Mouse (Mus musculus) forebrain, embryonic 14.5 days (tissue): ENCODE results near the gene Rap1b. TPM values are rescaled to one million over a fixed set of nuclear protein-coding genes. Genes with fewer than 3 reads are reported as not detected.
"Not testable (repeated sequence)": the region's sequence is repeated elsewhere in the genome, so short reads cannot be mapped to it uniquely, and the experiment has no call there.

Experiments used
- ATAC-seq: fragments of 200-750 bp; cut with Nextera tagmentation; 2 replicates; pipeline ENCODE4 v1.8.0; 2017; ENCODE audit warnings: mild to moderate bottlenecking, moderate library complexity
- DNase-seq: peaks from one replicate; pipeline ENCODE4 v3.0.0-alpha.2; 2015; ENCODE audit warnings: low spot score
- H3K27ac ChIP-seq: fragments of 300-500 bp; sonication (generic); 2 replicates; pipeline ENCODE4 v1.5.1; 2014; ENCODE audit warnings: low read depth, mild to moderate bottlenecking, control low read depth, low read length, moderate library complexity
- H3K27me3 ChIP-seq: fragments of 300-500 bp; sonication (generic); replicated peaks from 2 replicates; pipeline ENCODE4 v1.6.1; 2014; ENCODE audit warnings: low read length, control low read depth, mixed read lengths; ENCODE audit not compliant: control insufficient read depth, insufficient read depth
- H3K36me3 ChIP-seq: fragments of 300-500 bp; sonication (generic); 2 replicates; pipeline ENCODE4 v1.6.1; 2014; ENCODE audit warnings: low read length, control low read depth; ENCODE audit not compliant: control insufficient read depth, insufficient read depth
- H3K4me1 ChIP-seq: fragments of 300-500 bp; sonication (generic); 2 replicates; pipeline ENCODE4 v1.6.1; 2014; ENCODE audit warnings: antibody characterized with exemption, low read length, control low read depth; ENCODE audit not compliant: control insufficient read depth, insufficient read depth
- H3K4me2 ChIP-seq: fragments of 300-500 bp; sonication (generic); 2 replicates; pipeline ENCODE4 v1.6.1; 2014; ENCODE audit warnings: mild to moderate bottlenecking, control low read depth, low read length
- H3K4me3 ChIP-seq: fragments of 300-500 bp; sonication (generic); 2 replicates; pipeline ENCODE4 v1.5.1; 2014; ENCODE audit warnings: low read depth, low read length, control low read depth
- H3K9ac ChIP-seq: fragments of 300-500 bp; sonication (generic); 2 replicates; pipeline ENCODE4 v1.6.1; 2014; ENCODE audit warnings: mild to moderate bottlenecking, low read length, control low read depth, moderate library complexity
- H3K9me3 ChIP-seq: fragments of 300-500 bp; sonication (generic); replicated peaks from 2 replicates; pipeline ENCODE4 v1.6.1; 2016; ENCODE audit warnings: low read length, control low read depth, mixed read lengths; ENCODE audit not compliant: control insufficient read depth
- WGBS: fragments of 180-500 bp; shearing (Covaris S2); extraction: QIAGEN DNeasy Blood & Tissue Kit; methylation state at CpG from one replicate; pipeline ENCODE4 v1.1.7; 2014; 5-methylcytosine and 5-hydroxymethylcytosine counted together
- polyA plus RNA-seq: library from polyadenylated mRNA; unstranded; fragments of >200 nt; fragmentation: Nextera tagmentation; extraction: Ambion mirVana; gene quantifications from 2 replicates; pipeline ENCODE4 v1.2.1, GENCODE M21; 2014

The Rap1b gene
- polyA plus RNA-seq, result 138 and 160 TPM in 2 replicates

GRCm38 (mm10) chr10:117845597-117846259 is at the start of gene Rap1b:
Gene Rap1b (minus strand): TSS chr10:117846035.
- peak within 1 kb of the TSS; percentile 69 for H3K4me2 ChIP-seq
- ATAC-seq (peak; percentile 96), DNase-seq (peak; percentile 97)
- H3K9me3 ChIP-seq, result no peaks in the 10 kb centered on the region
- WGBS, result under 1% methylated on average over 80 of the region's 112 CpGs
- peaks cover 19% of the 10 kb centered on the region for H3K4me1 ChIP-seq
- H3K36me3 ChIP-seq, result no peaks in the 10 kb centered on the region
- H3K4me3 ChIP-seq, result peak within 1 kb of the TSS; percentile 89
- peak within 1 kb of the TSS; percentile 95 for H3K27ac ChIP-seq
- H3K27me3 ChIP-seq, result no peaks in the 10 kb centered on the region
- peak within 1 kb of the TSS; percentile 87 for H3K9ac ChIP-seq

- Histone ChIP-seq H3K4me3 (no peak overlapping the region), H3K27me3 (no peaks in the 10 kb centered on the region), H3K9ac (no peak overlapping the region), H3K27ac (no peak overlapping the region), H3K4me2 (no peak overlapping the region), H3K36me3 (no peaks in the 10 kb centered on the region), H3K4me1 (no peaks in the 10 kb centered on the region), H3K9me3 (no peaks in the 10 kb centered on the region)
- WGBS, result 83% methylated on average over 4 of the region's 4 CpGs
- DNase-seq, result no peak
- no peak for ATAC-seq
Measured at GRCm38 (mm10) chr10:117895186-117895585, 49.4 kb upstream of the Rap1b start.

GRCm38 (mm10) chr10:117894114-117895035 is 48.5 kb upstream of the Rap1b start:
- Histone ChIP-seq H3K4me1 (no peaks in the 10 kb centered on the region), H3K4me2 (no peak overlapping the region), H3K9ac (no peak overlapping the region), H3K36me3 (no peaks in the 10 kb centered on the region), H3K27me3 (no peaks in the 10 kb centered on the region), H3K9me3 (no peaks in the 10 kb centered on the region), H3K27ac (no peak overlapping the region), H3K4me3 (no peak overlapping the region)
- DNase-seq (no peak), ATAC-seq (no peak)
- WGBS, result 90% methylated on average over 17 of the region's 17 CpGs

GRCm38 (mm10) chr10:117893128-117893527 is 47.3 kb upstream of the Rap1b start:
- not testable (repeated sequence) for H3K9ac ChIP-seq, DNase-seq, H3K36me3 ChIP-seq, H3K27me3 ChIP-seq, ATAC-seq, H3K4me2 ChIP-seq, H3K9me3 ChIP-seq, H3K27ac ChIP-seq, H3K4me1 ChIP-seq, H3K4me3 ChIP-seq
- 62% methylated on average over 12 of the region's 13 CpGs for WGBS

- Histone ChIP-seq H3K9ac (no peak overlapping the region), H3K36me3 (no peaks in the 10 kb centered on the region), H3K27ac (no peak overlapping the region), H3K4me1 (no peaks in the 10 kb centered on the region), H3K4me2 (no peak overlapping the region), H3K9me3 (no peaks in the 10 kb centered on the region), H3K27me3 (no peaks in the 10 kb centered on the region), H3K4me3 (no peak overlapping the region)
- DNase-seq, result no peak
- 83% methylated on average over 10 of the region's 10 CpGs for WGBS
- no peak for ATAC-seq
Measured at GRCm38 (mm10) chr10:117891327-117891726, 45.5 kb upstream of the Rap1b start.

DNA sequence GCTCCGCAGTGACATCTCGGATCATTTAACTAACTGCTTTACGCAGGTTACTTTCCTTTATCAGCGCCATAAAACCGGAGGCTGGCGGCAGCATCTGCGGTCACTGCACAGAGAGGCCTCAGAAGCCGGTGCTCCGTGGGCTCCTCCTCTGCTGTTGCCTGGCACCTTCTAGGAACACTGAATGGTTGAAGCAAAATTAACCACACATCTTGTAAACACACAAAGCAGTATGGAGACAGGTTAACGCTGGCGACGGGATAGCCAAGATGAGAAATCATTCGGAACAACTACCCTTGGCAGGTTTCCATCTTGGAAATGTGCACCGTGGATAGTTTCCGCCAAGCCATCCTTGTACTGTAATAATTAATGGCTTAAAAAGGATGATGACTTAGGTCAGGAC is 43.0 kb upstream of the Rap1b start:
- DNase-seq (peak; percentile 23), ATAC-seq (no peak)
- 79% methylated on average over 15 of the region's 15 CpGs for WGBS
- H3K9ac ChIP-seq, result no peak overlapping the region
- H3K36me3 ChIP-seq, result no peaks in the 10 kb centered on the region
- no peaks in the 10 kb centered on the region for H3K27me3 ChIP-seq
- no peak overlapping the region for H3K27ac ChIP-seq
- H3K4me1 ChIP-seq, result no peaks in the 10 kb centered on the region
- H3K4me2 ChIP-seq, result no peak overlapping the region
- H3K4me3 ChIP-seq, result no peak overlapping the region
- H3K9me3 ChIP-seq, result no peaks in the 10 kb centered on the region

DNA sequence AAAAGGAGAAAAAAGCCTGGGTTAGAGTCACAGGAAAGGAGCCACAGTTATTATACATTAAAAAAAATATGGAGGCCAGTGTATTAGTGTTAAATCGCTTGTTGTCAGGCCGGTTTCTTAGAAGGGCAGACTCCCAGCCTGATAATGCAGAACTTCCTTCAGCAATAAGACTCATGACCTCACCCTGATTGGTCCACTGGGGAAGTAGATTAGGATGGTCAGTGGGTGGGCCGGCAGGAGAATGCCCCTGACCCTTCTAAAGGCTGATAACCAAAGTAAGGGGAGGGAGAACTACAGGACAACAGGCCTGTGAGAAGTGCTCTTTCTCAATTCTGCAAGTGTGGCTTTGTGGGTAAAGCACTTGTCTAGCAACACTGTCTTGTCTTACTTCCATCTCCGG is 39.5 kb upstream of the Rap1b start:
- no peaks in the 10 kb centered on the region for H3K27me3 ChIP-seq
- ATAC-seq, result no peak
- no peak for DNase-seq
- no peak overlapping the region for H3K27ac ChIP-seq
- 63% methylated on average over 4 of the region's 4 CpGs for WGBS
- no peak overlapping the region for H3K4me3 ChIP-seq
- no peaks in the 10 kb centered on the region for H3K9me3 ChIP-seq
- H3K36me3 ChIP-seq, result no peaks in the 10 kb centered on the region
- H3K9ac ChIP-seq, result no peak overlapping the region
- no peak overlapping the region for H3K4me2 ChIP-seq
- no peaks in the 10 kb centered on the region for H3K4me1 ChIP-seq

DNA sequence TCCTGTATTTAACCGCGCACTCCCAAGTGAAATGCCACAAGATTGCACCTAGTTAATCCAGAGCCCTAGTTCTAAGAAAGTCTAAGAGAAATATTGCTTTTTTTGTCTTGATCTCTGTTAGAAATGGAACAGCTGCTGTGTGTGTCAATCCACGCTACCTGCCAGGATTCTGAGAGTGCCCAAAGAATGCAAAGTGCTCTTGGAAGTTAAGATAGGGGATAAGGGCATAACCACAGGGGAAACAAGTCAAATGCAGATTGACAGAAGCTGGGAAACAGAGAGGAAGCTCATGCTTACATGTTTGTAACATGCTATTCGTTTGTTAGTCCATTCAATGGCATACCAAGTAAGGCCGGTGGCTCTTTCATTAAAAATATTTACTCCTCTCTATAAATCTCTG is 38.9 kb upstream of the Rap1b start:
- Histone ChIP-seq H3K9ac (no peak overlapping the region), H3K27ac (no peak overlapping the region), H3K4me2 (no peak overlapping the region), H3K9me3 (no peaks in the 10 kb centered on the region), H3K4me3 (no peak overlapping the region), H3K36me3 (no peaks in the 10 kb centered on the region), H3K4me1 (no peaks in the 10 kb centered on the region), H3K27me3 (no peaks in the 10 kb centered on the region)
- no peak for DNase-seq
- 94% methylated on average over 5 of the region's 5 CpGs for WGBS
- no peak for ATAC-seq

DNA sequence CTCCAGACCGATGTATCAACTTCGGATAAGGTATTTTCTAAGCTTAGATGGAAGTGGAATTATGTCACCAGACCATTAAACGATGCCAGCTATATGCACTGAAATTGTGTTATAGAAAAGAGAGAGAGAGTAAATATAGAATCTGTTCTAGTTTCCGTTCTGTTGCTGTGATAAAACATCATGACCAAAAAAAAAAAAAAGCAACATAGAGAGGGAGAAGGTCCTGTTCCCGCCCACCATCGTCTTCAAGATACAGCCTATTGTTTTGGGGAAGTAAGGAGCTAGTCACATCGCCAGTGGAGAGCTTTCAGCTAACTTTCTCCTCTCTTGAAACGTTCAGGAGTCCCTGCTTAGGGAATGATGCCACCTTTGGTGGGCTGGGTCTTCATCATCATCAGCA is 37.6 kb upstream of the Rap1b start:
- H3K9ac ChIP-seq, result no peak overlapping the region
- no peak for ATAC-seq
- H3K4me1 ChIP-seq, result no peaks in the 10 kb centered on the region
- no peak overlapping the region for H3K4me3 ChIP-seq
- no peak overlapping the region for H3K4me2 ChIP-seq
- H3K9me3 ChIP-seq, result no peaks in the 10 kb centered on the region
- no peaks in the 10 kb centered on the region for H3K36me3 ChIP-seq
- no peaks in the 10 kb centered on the region for H3K27me3 ChIP-seq
- 94% methylated on average over 8 of the region's 8 CpGs for WGBS
- H3K27ac ChIP-seq, result no peak overlapping the region
- DNase-seq, result no peak
